Mouse (Mus musculus): Measurements from ENCODE around the gene Gna11.

The Gna11 gene

GRCm38 (mm10) chr10:81481605-81482532, 63.1 kb downstream of the Gna11 start:
- no peak for DNase-seq
